Mouse (Mus musculus) ES-E14 (cell line): ENCODE data around the gene St6galnac5.

Experiments used
- CHD2 ChIP-seq: IDR thresholded peaks from 2 replicates; pipeline ENCODE4 v1.6.1; 2014; ENCODE audit warnings: mild to moderate bottlenecking, low read depth, low read length, inconsistent platforms
- MAFK ChIP-seq: IDR thresholded peaks from 2 replicates; pipeline ENCODE4 v1.6.1; 2014; ENCODE audit warnings: mild to moderate bottlenecking, low read depth, low read length, inconsistent platforms; ENCODE audit not compliant: insufficient read depth
- ZNF384 ChIP-seq: IDR thresholded peaks from 2 replicates; pipeline ENCODE4 v1.6.1; 2012; ENCODE audit warnings: low read depth, low read length, inconsistent platforms

- TF ChIP-seq CHD2 (no peak), ZNF384 (no peak), MAFK (no peak)
These were observed 168.1 kb downstream of the St6galnac5 start for GRCm38 (mm10) chr3:152813905-152814304.
